Mouse (Mus musculus) embryo, embryonic 10.5 days (tissue): Measurements from ENCODE around the gene Nrxn2.

Source experiments
- DNase-seq: peaks from one replicate; pipeline ENCODE4 v3.0.0-alpha.2; 2015; ENCODE audit warnings: low spot score

Gene Nrxn2

GRCm38 (mm10) chr19:6416894-6417761 lies 1.4 kb upstream of the Nrxn2 start:
- no peak for DNase-seq

GRCm38 (mm10) chr19:6418984-6419692 lies 607 bp downstream of the Nrxn2 start:
- no peak for DNase-seq

GRCm38 (mm10) chr19:6419805-6420310 lies 1.3 kb downstream of the Nrxn2 start:
- DNase-seq = no peak

- no peak for DNase-seq
These were observed 2.1 kb downstream of the Nrxn2 start for GRCm38 (mm10) chr19:6420481-6421210.

- no peak for DNase-seq
These were observed 2.7 kb downstream of the Nrxn2 start for GRCm38 (mm10) chr19:6421211-6421590.

- no peak for DNase-seq
These were observed 3.5 kb downstream of the Nrxn2 start for GRCm38 (mm10) chr19:6422014-6422413.

- DNase-seq = no peak
These were observed 4.7 kb downstream of the Nrxn2 start for GRCm38 (mm10) chr19:6423241-6423640.

- no peak for DNase-seq
These were observed 5.8 kb downstream of the Nrxn2 start for GRCm38 (mm10) chr19:6424137-6424881.

- DNase-seq = no peak
These were observed 7.1 kb downstream of the Nrxn2 start for GRCm38 (mm10) chr19:6425595-6425994.

GRCm38 (mm10) chr19:6426703-6427500 lies 8.4 kb downstream of the Nrxn2 start:
- DNase-seq = peak; percentile 85

- peak; percentile 39 for DNase-seq
These were observed 9.3 kb downstream of the Nrxn2 start for GRCm38 (mm10) chr19:6427653-6428434.

- DNase-seq = peak; percentile 65
These were observed 10.1 kb downstream of the Nrxn2 start for GRCm38 (mm10) chr19:6428501-6429200.

- DNase-seq = no peak
These were observed 24.5 kb downstream of the Nrxn2 start for GRCm38 (mm10) chr19:6443016-6443415.

GRCm38 (mm10) chr19:6445761-6446423 lies 27.4 kb downstream of the Nrxn2 start:
- peak; percentile 73 for DNase-seq

- no peak for DNase-seq
These were observed 28.4 kb downstream of the Nrxn2 start for GRCm38 (mm10) chr19:6446736-6447437.

GRCm38 (mm10) chr19:6448752-6449151 lies 30.2 kb downstream of the Nrxn2 start:
- no peak for DNase-seq

- no peak for DNase-seq
These were observed 31.3 kb downstream of the Nrxn2 start for GRCm38 (mm10) chr19:6449841-6450240.

- peak; percentile 89 for DNase-seq
These were observed 33.5 kb downstream of the Nrxn2 start for GRCm38 (mm10) chr19:6452030-6452494.
